Mouse (Mus musculus): ENCODE data around the gene Gcsam. TPM values are rescaled to one million over a fixed set of nuclear protein-coding genes. Genes with fewer than 3 reads are reported as not detected.

Gcsam gene
- polyA plus RNA-seq, 1 experiment from 2014 or later, result 0.20 TPM

DNA sequence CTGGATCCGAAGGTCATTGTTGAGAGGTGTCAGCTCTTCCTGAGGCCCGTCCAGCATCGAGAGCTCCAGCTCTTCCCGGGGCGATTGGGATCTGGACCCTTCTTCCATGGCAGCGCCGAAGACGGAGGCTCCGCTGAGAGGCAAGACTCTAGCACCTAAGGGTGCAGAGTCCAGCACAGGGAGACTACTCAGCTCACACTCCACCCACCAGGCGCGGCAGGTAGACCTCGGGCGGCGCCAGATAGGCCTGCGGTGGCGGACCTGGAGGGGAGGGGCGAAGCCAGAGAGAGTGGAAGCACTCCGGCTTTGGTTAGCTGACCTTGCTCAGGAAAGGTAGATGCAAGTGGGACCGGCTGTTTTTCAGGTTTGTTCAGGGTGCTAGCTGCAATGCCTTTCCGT, 43.8 kb downstream of the Gcsam start, which contains the start of gene BC016579:
BC016579 (minus strand) TSS at position 135 of the 399 bp plus-strand sequence.
- peak within 1 kb of the TSS; percentile 13; the same call in 1 of the 2 replicates for H3K4me3 ChIP-seq
- no peaks in the 10 kb centered on the region for H3K36me3 ChIP-seq
- H3K27ac ChIP-seq, result no peak within 1 kb of the TSS
- H3K9me3 ChIP-seq, result no peaks in the 10 kb centered on the region
- WGBS, result 5% methylated on average over 20 of the region's 20 CpGs
- 0 out of 2 replicates have a peak, but pooled peaks have one; percentile 21 for ATAC-seq (ENCODE audit: low FRiP score, low read depth)
- H3K4me1 ChIP-seq, result no peaks in the 10 kb centered on the region
- H3K27me3 ChIP-seq (replicated peaks), result peaks cover 5% of the 10 kb centered on the region; the same call in 1 of the 2 replicates
- H3K4me2 ChIP-seq (replicated peaks), result peak within 1 kb of the TSS; percentile 54
- 0 out of 2 replicates have a peak within 1 kb of the TSS, but pooled peaks have one; percentile 21 for H3K9ac ChIP-seq

DNA sequence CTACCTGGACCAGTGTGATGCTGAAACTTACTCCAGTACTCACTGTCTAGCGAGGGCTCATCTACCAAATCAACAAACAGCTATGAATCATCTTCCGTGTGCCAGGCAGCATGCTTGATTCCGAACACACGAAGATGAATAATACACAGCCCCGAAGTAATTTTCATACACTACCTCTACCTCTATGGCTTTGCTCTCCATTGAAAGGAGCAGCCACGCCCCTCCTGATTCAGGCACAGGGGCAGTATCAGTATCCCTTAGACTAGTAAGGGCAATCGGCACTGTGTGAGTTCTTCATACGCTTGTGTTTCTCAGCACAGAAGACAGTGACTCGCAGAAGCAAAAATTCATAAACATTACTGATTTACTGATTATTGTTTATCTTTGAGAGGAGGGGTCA, 44.3 kb downstream of the Gcsam start:
- Histone ChIP-seq H3K27me3 (replicated peaks) (peaks cover 5% of the 10 kb centered on the region; the same call in 1 of the 2 replicates), H3K36me3 (no peaks in the 10 kb centered on the region), H3K4me2 (replicated peaks) (no peak overlapping the region), H3K4me3 (no peak overlapping the region), H3K4me1 (no peaks in the 10 kb centered on the region), H3K9ac (no peak overlapping the region), H3K9me3 (no peaks in the 10 kb centered on the region), H3K27ac (no peak overlapping the region)
- 63% methylated on average over 9 of the region's 9 CpGs for WGBS
- no peak for ATAC-seq (ENCODE audit: low FRiP score, low read depth)

GRCm38 (mm10) chr16:45657574-45658159, 47.5 kb downstream of the Gcsam start:
- no peak for ATAC-seq (ENCODE audit: low FRiP score, low read depth)
- H3K4me1 ChIP-seq, result no peaks in the 10 kb centered on the region
- H3K9ac ChIP-seq, result no peak overlapping the region
- no peak overlapping the region for H3K4me3 ChIP-seq
- no peak overlapping the region for H3K27ac ChIP-seq
- no peak overlapping the region for H3K4me2 ChIP-seq (replicated peaks)
- peaks cover 5% of the 10 kb centered on the region; the same call in 1 of the 2 replicates for H3K27me3 ChIP-seq (replicated peaks)
- WGBS, result 92% methylated on average over 12 of the region's 12 CpGs
- no peaks in the 10 kb centered on the region for H3K36me3 ChIP-seq
- H3K9me3 ChIP-seq, result no peaks in the 10 kb centered on the region

- Histone ChIP-seq H3K9ac (no peak overlapping the region), H3K27ac (no peak overlapping the region), H3K4me2 (replicated peaks) (no peak overlapping the region), H3K9me3 (no peaks in the 10 kb centered on the region), H3K4me3 (no peak overlapping the region), H3K27me3 (replicated peaks) (peaks cover 5% of the 10 kb centered on the region; the same call in 1 of the 2 replicates), H3K36me3 (no peaks in the 10 kb centered on the region), H3K4me1 (no peaks in the 10 kb centered on the region)
- no peak for ATAC-seq (ENCODE audit: low FRiP score, low read depth)
- 97% methylated on average over 1 of the region's 1 CpGs for WGBS
These were observed 48.1 kb downstream of the Gcsam start for GRCm38 (mm10) chr16:45658248-45658647.

GRCm38 (mm10) chr16:45659596-45659995, 49.4 kb downstream of the Gcsam start:
- Histone ChIP-seq H3K9ac (no peak overlapping the region), H3K27me3 (replicated peaks) (no peaks in the 10 kb centered on the region; the same call in 1 of the 2 replicates), H3K4me3 (no peak overlapping the region), H3K4me2 (replicated peaks) (no peak overlapping the region), H3K36me3 (no peaks in the 10 kb centered on the region), H3K27ac (no peak overlapping the region), H3K9me3 (no peaks in the 10 kb centered on the region), H3K4me1 (no peaks in the 10 kb centered on the region)
- no peak for ATAC-seq (ENCODE audit: low FRiP score, low read depth)
- WGBS, result 89% methylated on average over 4 of the region's 4 CpGs

DNA sequence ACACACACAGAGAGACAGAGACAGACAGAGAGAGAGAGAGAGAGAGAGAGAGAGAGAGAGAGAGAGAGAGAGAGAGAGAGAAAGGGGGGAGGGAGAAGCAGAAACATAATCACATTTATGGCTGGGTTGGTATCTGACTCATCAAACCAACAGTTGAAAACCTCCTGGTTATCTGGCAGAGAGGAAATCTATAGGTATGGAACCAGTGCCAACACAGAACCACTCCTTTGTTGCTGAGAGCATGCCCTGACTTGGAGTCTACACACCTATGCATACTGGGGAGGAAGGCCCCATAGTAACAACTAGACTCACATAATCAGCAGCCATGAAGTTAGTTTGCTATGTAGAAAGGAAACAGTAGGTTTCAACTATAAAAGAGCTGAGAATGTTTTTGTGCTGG, 52.2 kb downstream of the Gcsam start:
- Histone ChIP-seq H3K4me3 (no peak overlapping the region), H3K9me3 (no peaks in the 10 kb centered on the region), H3K4me2 (replicated peaks) (no peak overlapping the region), H3K36me3 (no peaks in the 10 kb centered on the region), H3K4me1 (no peaks in the 10 kb centered on the region), H3K27me3 (replicated peaks) (no peaks in the 10 kb centered on the region), H3K27ac (no peak overlapping the region), H3K9ac (no peak overlapping the region)
- no peak for ATAC-seq (ENCODE audit: low FRiP score, low read depth)

GRCm38 (mm10) chr16:45666136-45666535, 56.0 kb downstream of the Gcsam start:
- no peaks in the 10 kb centered on the region for H3K27me3 ChIP-seq (replicated peaks)
- no peak overlapping the region for H3K4me3 ChIP-seq
- no peaks in the 10 kb centered on the region for H3K36me3 ChIP-seq
- no peak overlapping the region for H3K27ac ChIP-seq
- H3K9ac ChIP-seq, result no peak overlapping the region
- no peak for ATAC-seq (ENCODE audit: low FRiP score, low read depth)
- no peaks in the 10 kb centered on the region for H3K9me3 ChIP-seq
- H3K4me1 ChIP-seq, result no peaks in the 10 kb centered on the region
- 82% methylated on average over 2 of the region's 2 CpGs for WGBS
- H3K4me2 ChIP-seq (replicated peaks), result no peak overlapping the region

GRCm38 (mm10) chr16:45668178-45668577, 58.0 kb downstream of the Gcsam start:
- 72% methylated on average over 3 of the region's 3 CpGs for WGBS
- no peaks in the 10 kb centered on the region for H3K27me3 ChIP-seq (replicated peaks)
- no peak overlapping the region for H3K4me2 ChIP-seq (replicated peaks)
- no peaks in the 10 kb centered on the region for H3K9me3 ChIP-seq
- H3K9ac ChIP-seq, result no peak overlapping the region
- H3K36me3 ChIP-seq, result no peaks in the 10 kb centered on the region
- no peak overlapping the region for H3K27ac ChIP-seq
- no peak for ATAC-seq (ENCODE audit: low FRiP score, low read depth)
- H3K4me3 ChIP-seq, result no peak overlapping the region
- H3K4me1 ChIP-seq, result no peaks in the 10 kb centered on the region

- no peaks in the 10 kb centered on the region for H3K4me1 ChIP-seq
- H3K9me3 ChIP-seq, result no peaks in the 10 kb centered on the region
- no peaks in the 10 kb centered on the region for H3K27me3 ChIP-seq (replicated peaks)
- H3K4me2 ChIP-seq (replicated peaks), result no peak overlapping the region
- WGBS, result 71% methylated on average over 4 of the region's 4 CpGs
- no peak overlapping the region for H3K4me3 ChIP-seq
- no peak overlapping the region for H3K9ac ChIP-seq
- no peak overlapping the region for H3K27ac ChIP-seq
- no peak for ATAC-seq (ENCODE audit: low FRiP score, low read depth)
- no peaks in the 10 kb centered on the region for H3K36me3 ChIP-seq
These were observed 59.8 kb downstream of the Gcsam start for GRCm38 (mm10) chr16:45670005-45670404.

Other genes with a start within 250 kb of the Gcsam start
- 102 and 104 TPM in 2 replicates for gene Cd200, start 201.3 kb upstream of the Gcsam start, polyA plus RNA-seq (2016; fragmentation: Nextera tagmentation; extraction: Ambion mirVana)
- not detected in 2 replicates for gene Gm609, start 117.4 kb upstream of the Gcsam start, polyA plus RNA-seq (2016; fragmentation: Nextera tagmentation; extraction: Ambion mirVana)
- not detected in 2 replicates for gene Gm17783, start 78.3 kb upstream of the Gcsam start, polyA plus RNA-seq (2016; fragmentation: Nextera tagmentation; extraction: Ambion mirVana)
- not detected in 2 replicates for gene Slc9c1, start 75.1 kb upstream of the Gcsam start, polyA plus RNA-seq (2016; fragmentation: Nextera tagmentation; extraction: Ambion mirVana)
- gene BC016579, start 43.7 kb downstream of the Gcsam start, polyA plus RNA-seq (2016; fragmentation: Nextera tagmentation; extraction: Ambion mirVana), result 0.11 TPM in 1 of 2 replicates, not detected in the other
- 0.66 and 0.77 TPM in 2 replicates for gene Tmprss7, start 83.3 kb downstream of the Gcsam start, polyA plus RNA-seq (2016; fragmentation: Nextera tagmentation; extraction: Ambion mirVana)
- gene Tagln3, start 114.2 kb downstream of the Gcsam start, polyA plus RNA-seq (2016; fragmentation: Nextera tagmentation; extraction: Ambion mirVana), result 584 and 621 TPM in 2 replicates
- gene Abhd10, start 132.6 kb downstream of the Gcsam start, polyA plus RNA-seq (2016; fragmentation: Nextera tagmentation; extraction: Ambion mirVana), result 47.0 and 47.4 TPM in 2 replicates

Data from neural tube, embryonic 12.5 days (tissue).